Mouse (Mus musculus): Measurements from ENCODE around the gene Ing1.

GRCm38 (mm10) chr8:11570742-11571141 is 15.4 kb downstream of the Ing1 start:
- TF ChIP-seq CHD2 (IDR thresholded peaks at IDR 0.05; ENCODE audit: low read depth, low read length) (no peak), MAFK (IDR thresholded peaks at IDR 0.05; ENCODE audit: insufficient read depth, low read depth, low read length) (no peak), HCFC1 (IDR thresholded peaks at IDR 0.05; ENCODE audit: borderline replicate concordance, insufficient read depth, low read length) (no peak), ZNF384 (IDR thresholded peaks at IDR 0.05; ENCODE audit: low read depth, low read length) (no peak)
